Comparison of ENCODE assay signal across 1 mouse cellular context in genomic region chr7:28877856-28878255, GRCm38 (mm10).
TF ChIP-seq lines count a peak whose summit lies in the region.

No protein-coding gene starts in this region.

TF ChIP-seq in myocyte, 11 proteins besides CTCF, POLR2A, EP300 and RAD21:
- peak in 2 of 3 experiments; percentile 18 to 36 for TF ChIP-seq MYOD1 (IDR thresholded peaks at IDR 0.05; ENCODE audit: control insufficient read depth in 1 of 3, insufficient read length in 2 of 3, low read depth in 2 of 3)
- no peak for TF ChIP-seq TCF3 (IDR thresholded peaks at IDR 0.05; ENCODE audit: insufficient read length, low read depth)
- TF ChIP-seq MAX (IDR thresholded peaks at IDR 0.05; ENCODE audit: low read depth) = no peak
- no peak for TF ChIP-seq E2F4 (IDR thresholded peaks at IDR 0.05; ENCODE audit: insufficient read depth)
- peak in 1 of 3 experiments; percentile 29 for TF ChIP-seq MYOG (IDR thresholded peaks at IDR 0.05; ENCODE audit: control insufficient read depth in 1 of 3, insufficient read depth in 1 of 3, insufficient read length in 2 of 3, low read depth in 2 of 3)
TF ChIP-seq in myocyte: peak in this region for 2.
